Mouse (Mus musculus): ENCODE results near the gene Eef1a1.
"Not testable (repeated sequence)": the region's sequence is repeated elsewhere in the genome, so short reads cannot be mapped to it uniquely, and the experiment has no call there.

Eef1a1 gene

DNA sequence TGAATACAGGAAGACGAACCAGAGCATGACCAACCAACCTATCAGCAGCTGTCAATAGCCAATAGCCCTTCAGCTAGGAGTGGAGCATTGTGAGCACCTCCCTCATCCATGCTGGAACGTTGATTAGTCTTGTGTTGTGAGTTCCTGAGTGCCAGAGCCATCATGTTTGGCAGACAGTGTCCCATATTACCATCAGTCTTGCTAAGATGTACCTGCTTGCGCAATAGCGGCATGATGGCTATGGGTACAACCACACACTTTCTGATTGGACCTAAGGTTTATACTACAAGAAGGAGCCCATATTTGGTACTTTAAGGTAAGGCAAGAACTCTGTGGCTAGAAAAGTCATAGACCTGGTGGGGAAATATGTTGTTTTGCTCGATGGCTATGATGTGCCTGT, 22.8 kb upstream of the Eef1a1 start:
- intact Hi-C loops (cut with DNase I), result no loop called here

DNA sequence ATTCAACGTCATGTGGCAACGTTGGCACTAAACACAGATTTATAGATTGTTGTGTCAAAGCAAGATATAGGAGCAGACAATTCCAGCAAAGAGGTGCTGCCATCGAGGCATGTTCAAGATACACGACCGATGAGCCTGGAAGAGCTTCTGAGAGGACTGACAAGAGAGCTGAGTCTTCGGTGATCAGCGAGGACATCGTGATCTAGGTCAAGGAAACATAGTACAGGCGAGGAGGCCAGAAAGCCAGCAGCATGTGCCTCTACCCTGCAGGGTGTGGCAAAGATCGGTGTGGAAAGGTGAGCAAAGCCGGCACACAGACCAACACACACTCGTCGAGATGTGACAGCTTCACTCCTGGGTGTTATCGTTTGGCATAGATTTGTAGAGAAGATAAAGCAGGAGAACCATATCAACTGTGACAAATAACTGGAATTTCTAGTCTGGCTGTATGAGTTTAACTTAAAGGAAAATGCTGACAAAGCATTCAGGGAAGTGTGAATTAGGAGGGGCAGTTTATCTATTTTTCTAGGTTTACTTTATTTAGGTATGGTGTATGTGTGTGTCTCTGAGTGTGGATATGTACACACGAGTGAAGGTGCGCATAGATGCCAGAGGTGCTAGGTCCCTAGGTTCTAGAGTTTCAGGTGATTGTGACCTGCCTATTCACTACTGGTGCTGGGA, 19.3 kb upstream of the Eef1a1 start:
- intact Hi-C loops (cut with DNase I), result no loop called here

DNA sequence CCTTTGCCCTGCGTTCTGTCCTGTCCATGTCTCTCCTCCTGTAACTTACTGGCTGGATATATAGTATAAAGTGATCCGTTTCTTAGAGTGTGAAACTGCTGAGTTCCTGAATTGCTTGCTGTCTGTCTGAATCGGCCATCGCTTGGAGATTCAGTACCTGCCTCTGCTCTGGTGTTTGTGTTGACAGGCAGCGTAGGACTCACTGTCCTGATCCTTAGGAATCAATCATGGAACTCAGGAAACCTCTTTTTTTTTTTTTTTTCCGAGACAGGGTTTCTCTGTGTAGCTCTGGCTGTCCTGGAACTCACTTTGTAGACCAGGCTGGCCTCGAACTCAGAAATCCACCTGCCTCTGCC, 17.7 kb upstream of the Eef1a1 start:
- intact Hi-C loops (cut with DNase I), result no loop called here

DNA sequence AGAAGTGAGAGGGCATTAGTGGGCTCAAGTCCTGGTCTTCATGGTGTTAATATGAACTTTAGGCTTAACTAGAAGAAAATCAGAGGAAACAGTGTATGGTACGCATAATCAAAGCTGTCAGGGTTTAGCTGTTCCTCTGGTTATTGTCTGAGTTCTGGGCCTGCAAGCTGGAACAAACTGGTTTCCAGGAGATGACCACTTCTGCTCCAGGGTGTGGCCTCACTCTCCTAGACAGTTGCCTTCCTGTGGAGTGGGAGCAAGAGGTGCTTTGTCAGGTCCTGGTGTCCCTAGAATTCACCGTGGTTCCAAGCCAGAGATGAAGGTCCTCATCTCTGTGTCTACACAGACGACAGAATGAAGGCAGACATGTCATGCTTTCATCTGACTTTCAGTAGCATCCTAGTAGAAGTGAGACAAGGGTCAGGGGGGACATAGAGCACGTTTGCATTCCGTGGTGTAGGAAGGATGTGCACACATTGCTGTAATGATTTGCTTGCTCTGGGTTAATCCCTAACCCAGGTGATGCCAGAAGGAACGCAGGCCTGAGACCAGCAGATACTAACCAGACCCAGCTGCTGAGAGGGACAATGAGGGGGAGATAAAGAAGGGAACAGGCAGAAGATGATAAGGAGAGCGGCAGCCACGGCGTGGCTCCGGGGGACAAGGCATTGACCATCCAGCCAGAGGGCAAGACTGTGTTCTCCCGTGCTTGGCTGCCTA, 17.2 kb upstream of the Eef1a1 start:
- intact Hi-C loops (cut with DNase I), result no loop called here

DNA sequence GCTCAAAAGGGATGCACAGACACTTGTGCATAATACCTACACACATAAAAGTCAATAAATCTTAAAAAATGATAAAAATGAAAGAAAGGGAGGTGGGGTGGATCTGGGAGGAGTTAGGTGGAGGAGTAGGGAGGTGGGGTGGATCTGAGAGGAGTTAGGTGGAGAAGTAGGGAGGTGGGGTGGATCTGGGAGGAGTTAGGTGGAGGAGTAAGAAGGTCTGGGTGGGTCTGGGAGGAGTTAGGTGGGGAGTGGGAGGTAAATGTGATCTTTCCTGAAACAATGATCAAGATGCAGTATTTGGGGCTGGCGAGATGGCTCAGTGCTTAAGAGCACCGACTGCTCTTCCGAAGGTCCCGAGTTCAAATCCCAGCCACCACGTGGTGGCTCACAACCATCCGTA, 16.3 kb upstream of the Eef1a1 start:
- intact Hi-C loops (cut with DNase I), result no loop called here

DNA sequence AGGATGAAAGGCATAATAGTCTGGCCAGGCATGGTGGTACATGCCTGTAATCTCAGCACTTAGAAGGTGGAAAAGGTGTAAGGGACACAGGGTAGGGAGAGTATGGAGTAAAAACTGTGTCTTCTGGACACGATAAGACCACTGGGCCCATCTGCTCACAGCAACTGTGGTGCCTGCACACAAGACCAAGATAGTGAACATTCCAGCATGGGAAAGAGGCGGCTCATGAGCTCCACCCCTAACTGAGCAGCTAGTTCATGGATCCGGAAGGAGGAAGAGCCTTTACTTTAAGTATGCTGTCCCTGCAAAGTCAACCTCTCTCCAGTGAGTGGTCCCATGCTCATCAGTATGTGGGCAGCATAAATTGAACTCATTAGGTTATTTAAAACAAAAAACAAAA, 15.7 kb upstream of the Eef1a1 start:
- intact Hi-C loops (cut with DNase I), result no loop called here

DNA sequence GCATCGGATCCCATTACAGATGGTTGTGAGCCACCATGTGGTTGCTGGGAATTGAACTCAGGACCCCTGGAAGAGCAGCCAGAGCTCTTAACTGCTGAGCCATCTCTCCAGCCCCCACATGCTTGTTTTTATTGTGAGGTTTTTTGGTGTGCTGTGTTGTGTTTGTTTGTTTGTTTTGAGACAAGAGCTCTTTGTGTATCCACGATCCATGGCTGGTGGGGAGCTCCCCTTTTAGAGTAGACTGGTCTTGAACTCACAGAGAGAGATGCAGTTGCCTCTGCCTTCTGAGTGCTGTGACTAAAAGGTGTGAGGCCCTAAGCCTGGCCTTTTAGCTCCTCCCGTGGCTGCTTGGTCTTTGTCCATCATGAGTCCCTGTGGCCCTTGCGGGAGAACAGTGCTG, 15.2 kb upstream of the Eef1a1 start:
- intact Hi-C loops (cut with DNase I), result no loop called here

DNA sequence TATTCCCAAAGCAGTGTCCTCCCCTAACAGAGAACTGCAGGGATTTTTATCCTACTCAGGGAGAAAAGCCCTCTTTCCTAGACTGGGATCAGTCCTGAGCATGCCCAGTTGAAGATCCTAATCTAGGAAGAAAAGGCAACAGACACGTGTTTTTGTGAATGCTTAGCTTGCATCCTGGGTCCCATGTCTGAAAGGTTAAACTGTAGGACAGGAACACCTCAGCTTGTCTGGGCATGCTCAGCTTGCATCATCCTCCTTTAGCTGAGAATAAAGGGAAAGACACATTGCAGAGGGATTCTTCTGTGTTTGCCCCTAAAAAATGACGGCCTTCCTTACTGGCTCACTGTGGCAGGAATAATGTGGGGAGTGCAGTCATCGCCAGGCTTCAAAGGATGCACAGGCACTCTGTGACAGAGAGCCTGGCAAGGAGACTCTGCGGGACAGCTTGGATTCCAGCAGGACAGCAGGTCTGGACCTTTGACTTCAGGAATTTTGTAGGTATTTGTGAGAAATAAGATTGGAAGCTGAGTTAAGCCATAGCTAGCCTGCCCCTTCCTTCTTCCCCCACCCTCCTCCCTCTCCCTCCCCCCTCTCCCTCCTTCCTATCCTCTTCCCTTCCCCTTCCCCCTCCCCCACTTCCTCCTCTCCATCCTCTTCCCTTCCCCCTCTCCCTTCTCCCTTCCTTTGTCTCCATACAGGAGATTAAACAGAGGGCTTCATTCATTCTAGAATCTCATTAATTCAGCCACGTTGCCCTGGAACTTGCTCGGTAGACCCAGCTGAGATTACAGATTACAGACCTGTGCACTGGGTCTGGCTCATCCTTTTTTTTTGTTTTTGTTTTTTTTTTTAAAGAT, 14.5 kb upstream of the Eef1a1 start:
- intact Hi-C loops (cut with DNase I), result no loop called here

DNA sequence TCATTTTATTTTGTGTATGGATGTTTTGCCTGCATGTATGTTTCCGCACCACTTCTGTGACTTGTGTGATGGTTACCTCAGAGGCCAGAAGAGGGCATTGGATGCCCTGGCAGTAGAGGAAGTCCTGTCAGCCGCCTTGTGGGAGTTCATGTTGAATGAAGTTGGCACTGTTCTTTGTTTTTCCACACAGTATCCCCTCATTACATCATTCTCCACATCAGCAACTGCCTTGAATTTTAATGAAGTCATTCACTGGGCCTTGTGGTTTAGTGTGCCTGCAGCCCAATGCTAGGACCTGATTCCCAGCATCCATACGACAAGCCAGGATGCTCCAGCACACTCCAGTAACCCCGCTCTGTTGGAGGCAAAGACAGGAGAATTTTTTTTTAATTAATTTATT, 12.3 kb upstream of the Eef1a1 start:
- intact Hi-C loops (cut with DNase I), result no loop called here

DNA sequence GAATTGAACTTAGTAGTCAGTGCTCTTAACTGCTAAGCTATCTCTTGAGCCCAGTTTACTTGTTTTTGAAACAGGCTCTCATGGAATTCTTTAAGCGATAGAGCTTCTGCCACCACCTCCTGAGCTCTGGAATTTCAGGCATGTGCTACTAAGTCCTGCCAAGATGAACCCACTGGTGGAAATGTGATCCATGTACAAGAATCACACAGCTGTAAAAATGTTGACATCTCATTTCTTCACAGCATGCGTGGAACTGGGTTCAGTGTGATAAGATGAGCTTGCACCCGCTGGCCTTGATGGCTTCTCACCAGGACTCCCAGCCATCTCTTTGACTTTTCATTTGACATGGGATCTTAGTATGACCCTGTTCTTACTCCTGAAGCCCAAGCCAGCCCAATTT, 11.4 kb upstream of the Eef1a1 start:
- intact Hi-C loops (cut with DNase I), result no loop called here

DNA sequence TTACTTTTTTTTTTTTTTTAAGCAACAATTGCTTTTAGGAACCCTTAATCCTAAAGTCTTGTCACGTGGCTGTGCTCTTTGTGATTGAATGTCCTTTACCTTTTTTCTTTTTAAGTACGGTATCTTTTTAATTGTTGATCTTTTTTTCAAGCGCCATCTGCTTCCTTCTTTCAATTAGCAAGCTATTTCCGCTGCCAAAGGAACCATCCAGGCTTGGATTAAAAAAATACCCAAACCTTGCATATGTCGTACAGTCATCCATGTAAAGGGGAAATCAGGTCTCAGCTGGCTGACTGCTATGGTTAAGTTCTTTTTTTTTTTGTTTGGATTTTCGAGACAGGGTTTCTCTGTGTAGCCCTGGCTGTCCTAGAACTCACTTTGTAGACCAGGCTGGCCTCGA, 4.2 kb upstream of the Eef1a1 start:
- intact Hi-C loops (cut with DNase I), result no loop called here

DNA sequence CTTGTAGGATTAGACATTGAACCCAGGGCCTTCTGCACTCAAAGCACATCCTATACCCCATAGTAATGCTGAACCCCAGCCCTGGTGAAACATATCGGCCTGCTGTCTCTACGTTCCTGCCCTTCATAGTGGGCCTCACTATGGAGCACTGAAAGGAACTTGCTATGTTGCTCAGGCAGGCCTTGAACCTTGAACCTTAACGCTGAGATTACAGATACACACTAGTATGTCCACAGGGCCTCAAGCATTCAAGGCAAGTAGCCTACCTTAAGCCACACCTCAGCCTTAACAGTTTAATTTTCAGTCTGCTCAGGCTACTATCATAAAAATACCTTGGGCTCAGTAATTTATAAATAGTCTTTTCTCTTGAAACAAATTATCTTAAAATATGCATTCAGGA, 3.3 kb upstream of the Eef1a1 start:
- intact Hi-C loops (cut with DNase I), result no loop called here

DNA sequence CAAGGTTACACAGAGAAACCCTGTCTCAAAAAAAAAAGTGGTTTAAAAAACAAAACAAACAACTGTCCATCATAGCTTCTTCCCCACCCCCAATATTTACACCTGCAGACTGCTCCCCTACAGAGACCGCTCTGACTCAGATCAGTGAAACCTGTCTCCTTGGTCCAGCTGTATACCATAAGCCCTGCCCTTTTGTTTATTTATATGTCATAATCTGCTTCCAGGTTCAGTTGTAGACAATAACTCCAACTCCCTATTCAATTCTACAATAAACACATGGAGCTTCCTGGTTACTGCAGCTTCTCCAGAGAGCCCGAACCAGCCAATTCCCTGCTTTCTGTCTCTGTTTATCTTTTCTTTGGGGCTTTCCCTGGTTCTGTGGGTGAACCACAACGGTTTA, 2.2 kb upstream of the Eef1a1 start:
- intact Hi-C loops (cut with DNase I), result no loop called here

DNA sequence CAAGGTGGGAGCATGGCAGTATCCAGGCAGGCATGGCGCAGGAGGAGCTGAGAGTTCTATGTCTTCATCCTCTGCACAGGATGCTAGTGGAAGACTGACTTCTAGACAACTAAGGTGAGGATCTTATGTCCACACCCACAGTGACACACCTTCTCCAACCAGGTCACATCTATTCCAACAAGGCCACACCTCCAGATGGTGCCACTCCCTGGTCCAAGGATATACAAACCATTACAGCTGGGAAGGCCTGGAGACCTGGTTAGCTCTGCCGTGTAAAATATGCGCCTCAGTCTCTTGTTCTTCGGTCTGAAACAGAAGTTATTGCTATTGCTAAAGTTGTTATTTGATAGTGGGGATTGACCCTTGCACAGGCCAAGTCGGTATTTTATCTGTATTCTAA, 930 bp downstream of the Eef1a1 start:
- intact Hi-C loops (cut with DNase I), result not testable (repeated sequence)

DNA sequence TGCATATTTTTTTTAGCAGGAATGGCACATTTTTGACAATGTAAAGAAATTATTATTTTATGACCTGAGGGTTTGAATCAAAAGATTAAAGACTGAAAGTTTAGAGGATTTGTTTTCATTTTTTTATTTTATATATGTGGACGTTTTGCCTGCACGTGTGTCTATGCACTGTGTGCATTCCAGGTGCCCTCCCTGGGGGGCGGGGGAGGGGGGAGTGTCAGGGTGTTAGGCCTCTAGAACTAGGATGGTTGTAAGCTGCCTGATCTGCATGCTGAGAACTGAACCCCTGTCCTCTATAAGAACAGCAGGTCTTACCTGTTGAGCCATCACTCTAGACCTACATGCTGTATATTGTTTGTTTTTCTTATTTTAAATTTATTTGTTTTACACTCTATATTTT, 4.3 kb downstream of the Eef1a1 start:
- intact Hi-C loops (cut with DNase I), result no loop called here

DNA sequence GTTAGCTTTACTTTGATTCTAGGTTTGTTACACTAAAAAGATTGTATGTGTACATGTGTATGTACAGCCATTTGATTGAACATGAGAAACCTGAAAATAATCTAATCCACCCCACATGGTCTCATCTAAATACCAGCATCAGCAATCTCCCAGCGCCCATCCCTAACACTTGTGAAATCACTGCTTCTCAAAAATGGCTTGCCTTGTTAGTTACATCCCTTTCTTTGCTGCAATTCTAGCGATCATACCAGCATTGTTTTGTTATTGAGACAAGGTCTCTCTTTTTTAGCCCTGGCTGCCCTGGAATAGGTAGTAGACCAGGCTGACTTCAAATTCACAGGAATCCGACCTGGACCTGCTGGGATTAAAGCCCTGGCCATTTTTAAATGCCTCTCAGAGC, 6.6 kb downstream of the Eef1a1 start:
- intact Hi-C loops (cut with DNase I), result no loop called here

DNA sequence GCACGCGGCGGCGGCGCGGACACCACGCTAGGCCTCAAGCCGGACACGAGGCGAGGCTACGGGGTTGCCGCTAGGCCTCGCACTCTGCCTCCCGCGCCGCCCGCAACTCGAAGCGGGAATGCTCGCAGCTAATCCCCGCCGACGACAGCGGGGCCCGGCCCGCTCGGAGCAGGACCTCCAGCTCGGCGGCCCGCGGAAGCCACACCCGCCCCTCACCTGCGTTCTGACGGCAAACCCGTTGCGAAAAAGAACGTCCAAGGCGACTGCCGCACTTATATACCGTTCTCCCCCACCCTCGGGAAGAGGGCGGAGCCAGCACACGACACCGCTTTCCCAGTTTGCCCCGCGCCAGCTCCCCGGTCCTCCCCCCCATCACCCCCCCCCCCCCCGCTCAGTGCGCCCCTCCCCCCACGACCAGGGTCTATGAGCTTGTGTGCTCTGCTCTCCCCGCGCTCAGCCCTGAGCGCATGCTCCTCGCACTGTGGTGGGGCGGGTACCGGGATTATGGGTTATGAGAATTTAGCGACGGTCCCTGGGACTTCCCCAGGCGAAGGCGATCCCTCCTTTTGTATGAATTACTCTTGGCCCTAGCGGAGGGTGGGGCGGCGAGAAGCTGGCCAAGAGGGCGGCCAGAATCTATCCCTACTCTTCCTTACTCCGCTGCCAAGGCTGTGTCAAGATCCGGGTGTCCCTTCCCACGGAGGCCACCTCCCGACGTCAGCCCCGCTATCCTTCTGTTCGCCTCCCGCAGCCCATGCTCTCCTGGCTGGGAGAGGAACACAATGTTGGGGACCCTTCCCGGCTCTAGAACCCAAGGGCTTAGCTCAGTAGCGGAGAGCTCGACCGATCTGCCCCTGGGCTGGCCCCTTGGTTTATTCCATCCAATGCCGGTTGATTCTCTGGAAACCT, 7.3 kb downstream of the Eef1a1 start:
- intact Hi-C loops (cut with DNase I), result loop anchor here (2.0 kb wide), 1 partner anchor 45 kb away; no protein-coding TSS in a partner anchor

DNA sequence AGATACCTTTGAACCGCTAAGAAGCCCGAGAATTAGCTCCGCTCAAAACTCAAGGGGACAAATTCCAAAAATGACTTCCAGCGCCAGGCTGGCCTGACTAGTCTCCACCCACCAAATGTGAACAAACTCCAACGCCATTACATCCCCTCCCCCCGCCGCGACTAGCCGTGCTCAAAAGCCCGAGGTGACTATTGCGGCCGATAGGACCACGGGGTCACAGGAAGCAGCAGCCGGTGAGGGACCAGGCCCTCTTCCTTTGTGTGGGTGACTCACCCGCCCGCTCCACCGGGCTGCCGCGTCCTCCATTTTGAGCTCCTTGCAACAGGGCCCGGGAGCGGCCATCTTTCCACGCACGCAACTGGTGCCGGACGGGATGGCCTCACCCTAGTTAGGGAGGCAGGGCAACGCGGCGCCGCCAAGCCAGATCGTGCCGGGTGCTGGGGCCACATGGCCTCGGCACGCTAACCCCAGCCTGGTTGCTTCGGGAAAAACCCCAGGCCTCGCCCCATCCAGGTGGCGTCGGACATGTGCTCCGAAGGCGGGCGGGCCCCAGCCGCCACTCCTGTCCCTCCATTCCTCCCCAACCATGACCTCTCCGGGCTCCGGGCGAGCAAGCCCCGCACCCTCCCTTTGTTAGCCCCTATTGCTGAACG, 8.1 kb downstream of the Eef1a1 start:
- intact Hi-C loops (cut with DNase I), result loop anchor here (2.0 kb wide), 1 partner anchor 46 kb away; no protein-coding TSS in a partner anchor

DNA sequence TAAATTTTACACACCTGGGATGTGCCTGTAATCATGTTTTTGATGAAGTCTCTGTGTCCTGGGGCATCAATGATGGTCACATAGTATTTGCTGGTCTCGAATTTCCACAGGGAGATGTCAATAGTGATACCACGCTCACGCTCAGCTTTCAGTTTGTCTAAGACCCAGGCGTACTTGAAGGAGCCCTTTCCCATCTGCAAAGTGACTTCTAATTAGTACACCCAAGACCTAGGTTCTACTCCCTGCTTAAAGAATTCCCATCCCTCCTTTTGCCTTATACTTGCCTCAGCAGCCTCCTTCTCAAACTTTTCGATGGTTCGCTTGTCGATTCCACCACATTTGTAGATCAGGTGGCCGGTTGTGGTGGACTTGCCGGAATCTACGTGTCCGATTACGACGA, 8.7 kb downstream of the Eef1a1 start:
- intact Hi-C loops (cut with DNase I), result loop anchor here (2.0 kb wide), 1 partner anchor 47 kb away; no protein-coding TSS in a partner anchor

DNA sequence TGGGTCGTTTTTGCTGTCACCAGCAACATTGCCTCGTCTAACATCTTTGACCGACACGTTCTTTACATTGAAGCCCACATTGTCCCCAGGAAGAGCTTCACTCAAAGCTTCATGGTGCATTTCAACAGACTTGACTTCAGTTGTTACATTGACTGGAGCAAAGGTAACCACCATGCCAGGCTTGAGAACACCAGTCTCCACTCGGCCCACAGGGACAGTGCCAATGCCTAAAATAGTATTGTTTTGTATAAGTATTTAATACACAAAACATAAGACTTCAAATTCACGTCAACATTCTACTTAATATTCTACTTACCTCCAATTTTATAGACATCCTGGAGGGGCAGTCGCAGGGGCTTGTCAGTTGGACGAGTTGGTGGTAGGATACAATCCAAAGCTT, 9.6 kb downstream of the Eef1a1 start:
- intact Hi-C loops (cut with DNase I), result not testable (repeated sequence)
